Mouse (Mus musculus) ovary, postnatal 14 days (tissue): ENCODE measurements around the gene Cfd.
A peak's percentile ranks its signal among the peaks of the same experiment; 100 is the strongest.

Source experiments
- DNase-seq: peaks from one replicate; pipeline ENCODE4 v3.0.0; 2022; ENCODE audit warnings: low spot score

The Cfd gene

GRCm38 (mm10) chr10:79886054-79886453 is 4.6 kb upstream of the Cfd start, which contains the start of gene Elane:
Gene Elane (plus strand): TSS chr10:79886247.
- DNase-seq: no peak

GRCm38 (mm10) chr10:79886611-79887010 is 4.0 kb upstream of the Cfd start:
- DNase-seq: no peak

DNA sequence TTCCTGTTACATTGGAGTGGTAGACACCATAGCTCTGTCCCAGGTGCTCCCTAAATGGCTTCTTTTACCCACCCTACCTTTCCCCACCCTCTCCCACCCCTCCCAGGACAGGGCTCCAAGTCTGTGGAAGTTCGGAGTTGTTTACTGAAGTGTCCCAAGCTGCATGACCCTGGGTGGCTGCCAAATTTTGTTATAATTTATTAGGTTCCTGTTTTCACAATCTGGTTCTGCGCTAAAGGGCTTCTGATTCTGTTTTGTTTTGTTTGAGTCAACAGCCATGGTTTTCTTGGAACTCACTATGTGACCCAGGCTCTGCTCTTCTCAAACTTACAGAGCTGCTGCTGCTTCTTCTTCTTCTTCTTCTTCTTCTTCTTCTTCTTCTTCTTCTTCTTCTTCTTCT is 1.3 kb upstream of the Cfd start:
- no peak for DNase-seq

GRCm38 (mm10) chr10:79892451-79893118 is 1.9 kb downstream of the Cfd start:
- DNase-seq: peak; percentile 75

- no peak for DNase-seq
Measured at GRCm38 (mm10) chr10:79896306-79896705, 5.7 kb downstream of the Cfd start.

DNA sequence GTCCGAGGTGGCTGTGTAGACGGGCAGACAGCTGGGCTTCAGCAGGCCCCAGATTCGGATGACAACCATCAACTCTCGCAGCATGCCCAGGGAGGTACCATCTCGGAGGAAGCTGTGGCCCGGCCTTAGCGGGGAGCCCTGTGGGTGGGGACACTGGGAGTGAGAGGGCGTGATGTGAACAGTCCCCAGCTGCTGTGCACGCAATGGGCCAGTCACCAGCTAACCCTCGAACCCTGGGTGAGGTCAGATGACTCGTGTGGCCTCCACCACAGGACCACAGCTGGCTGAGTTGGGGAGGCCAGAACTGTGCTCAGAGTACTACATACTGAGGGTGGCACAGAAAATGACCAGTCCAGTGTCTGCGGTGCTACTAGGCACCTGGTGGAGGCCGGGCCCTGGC is 6.2 kb downstream of the Cfd start:
- no peak for DNase-seq

DNA sequence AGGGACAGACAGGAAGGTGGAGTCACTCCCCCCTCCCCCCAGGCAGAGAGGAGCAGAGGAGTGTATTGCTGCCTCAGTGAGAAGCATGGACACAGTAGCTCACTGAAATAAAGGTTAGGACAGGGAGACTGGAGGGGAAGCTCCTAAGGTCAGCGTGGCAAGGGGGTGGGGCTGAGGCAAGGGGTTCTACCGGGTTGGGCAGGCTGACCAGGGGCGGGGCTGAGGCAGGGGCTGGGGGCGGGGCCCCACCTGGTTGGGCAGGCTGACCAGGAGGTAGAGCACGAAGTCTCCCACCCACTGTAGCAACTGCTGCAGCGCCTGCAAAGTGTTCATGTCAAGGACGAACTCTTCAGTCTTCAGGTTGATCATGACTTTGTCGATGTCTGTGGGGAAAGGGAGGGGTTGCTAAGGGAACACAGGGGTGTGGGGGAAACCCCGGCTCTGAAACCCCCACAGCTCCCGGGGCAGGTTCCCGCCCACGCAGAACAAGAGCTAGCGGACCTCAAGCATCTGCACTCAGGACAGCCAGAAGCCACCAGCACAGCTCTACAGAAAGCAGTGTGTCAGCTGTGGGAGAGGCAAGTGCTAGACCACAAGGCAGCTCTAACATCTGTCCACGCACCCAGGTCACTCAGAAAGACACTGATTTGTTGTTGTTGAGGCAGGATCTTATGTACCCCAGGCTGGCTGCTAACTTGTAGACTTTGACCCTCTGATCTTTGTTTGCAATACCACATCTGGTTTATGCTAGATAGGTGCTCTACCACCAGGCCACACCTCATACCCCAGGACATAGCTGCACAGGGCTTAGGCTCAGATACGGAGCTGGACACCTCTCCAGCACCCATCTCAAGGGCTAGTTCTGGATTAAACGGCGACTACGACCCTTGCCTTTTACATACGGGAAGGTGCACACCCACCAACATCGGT is 6.9 kb downstream of the Cfd start:
- no peak for DNase-seq

GRCm38 (mm10) chr10:79900951-79901410 is 10.3 kb downstream of the Cfd start:
- DNase-seq: no peak

- no peak for DNase-seq
Measured at GRCm38 (mm10) chr10:79906712-79907111, 16.1 kb downstream of the Cfd start.

DNA sequence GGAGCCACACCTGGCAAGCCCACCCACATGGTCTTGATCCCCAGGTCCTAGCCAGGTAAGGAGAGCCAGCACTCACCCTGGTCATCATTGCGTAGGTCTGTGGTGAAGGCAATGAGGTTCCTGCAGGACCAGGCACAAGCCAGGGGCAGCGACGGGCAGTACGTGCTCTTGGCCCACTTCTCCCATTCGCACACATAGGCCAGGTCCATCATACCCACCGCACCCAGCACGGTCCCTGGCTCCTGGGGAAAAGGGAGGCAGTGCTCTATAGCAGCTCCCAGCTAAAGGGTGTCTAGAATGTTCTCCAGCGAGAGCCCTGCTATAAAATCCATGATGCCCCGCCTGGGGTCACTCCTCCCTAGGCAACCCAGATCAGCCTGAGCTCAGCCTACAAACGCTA is 16.8 kb downstream of the Cfd start:
- DNase-seq: no peak

- DNase-seq: peak; percentile 90
Measured at GRCm38 (mm10) chr10:79908167-79909091, 17.8 kb downstream of the Cfd start, which contains the start of gene Med16. Gene Med16 (minus strand): TSS chr10:79908923.

- DNase-seq: no peak
Measured at GRCm38 (mm10) chr10:79909092-79909922, 18.7 kb downstream of the Cfd start.

DNA sequence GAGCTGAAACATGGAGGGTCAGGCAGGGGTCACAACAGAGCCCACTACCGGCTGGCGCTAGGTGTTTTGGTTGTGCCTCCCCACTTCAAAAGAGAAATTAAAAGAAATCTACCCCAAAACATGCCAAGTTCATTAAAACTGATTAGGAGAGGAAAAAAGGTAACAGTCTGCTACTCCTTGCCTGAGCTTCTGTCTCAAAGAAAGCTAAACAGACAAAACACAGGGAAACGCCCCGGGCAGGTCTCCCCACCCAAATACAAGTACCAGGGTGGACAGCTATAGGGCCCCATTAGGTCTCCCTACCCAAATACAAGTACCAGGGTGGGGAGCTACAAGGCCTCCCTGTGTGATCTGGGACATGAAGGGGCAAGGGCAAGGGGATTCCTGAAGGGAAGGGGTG is 19.9 kb downstream of the Cfd start, which contains the start of gene Gm26602:
TSS of gene Gm26602 (plus strand) at position 301 of the 400 bp plus-strand sequence.
- no peak for DNase-seq

DNA sequence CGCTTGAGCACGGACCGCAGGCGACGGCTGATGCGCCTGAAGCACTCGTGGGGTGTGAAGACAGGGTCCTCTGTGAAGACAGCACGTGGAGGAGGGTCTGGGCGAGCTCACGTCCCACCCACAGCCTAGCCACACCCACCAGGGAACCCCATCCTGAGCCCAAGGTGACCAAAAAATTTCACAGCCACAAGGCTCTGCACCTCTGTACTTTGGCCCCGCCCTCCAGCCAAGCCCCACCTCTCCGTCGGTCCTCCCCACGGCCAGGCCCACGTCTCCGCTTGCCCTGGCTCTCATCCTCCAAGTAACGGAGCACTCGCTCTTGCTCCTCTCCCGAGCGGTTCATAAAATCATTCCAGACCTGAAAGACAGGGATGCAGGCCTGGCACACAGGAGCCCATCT is 21.8 kb downstream of the Cfd start:
- DNase-seq: no peak

GRCm38 (mm10) chr10:79914131-79914947 is 23.7 kb downstream of the Cfd start:
- no peak for DNase-seq

- DNase-seq: no peak
Measured at GRCm38 (mm10) chr10:79914948-79915596, 24.4 kb downstream of the Cfd start.

DNA sequence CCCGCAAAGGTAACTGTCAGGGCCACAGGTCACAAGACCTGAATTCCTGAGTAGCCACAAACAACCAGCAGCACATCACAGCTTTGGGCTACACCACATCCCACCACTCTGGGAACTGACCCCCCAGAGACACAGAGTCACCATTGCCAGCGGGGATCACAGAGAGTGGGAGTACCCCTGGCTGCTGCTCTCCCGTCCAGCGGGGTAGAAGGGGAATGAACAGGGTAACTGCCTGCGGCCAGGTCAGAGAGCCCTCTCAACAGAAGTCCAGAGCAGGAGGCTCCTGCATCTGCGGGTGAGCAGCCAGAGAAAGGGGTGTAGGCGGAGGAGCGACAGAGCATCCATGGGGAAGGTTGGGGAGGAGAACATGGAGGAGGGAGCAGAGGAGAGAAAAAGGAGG is 25.4 kb downstream of the Cfd start:
- no peak for DNase-seq

DNA sequence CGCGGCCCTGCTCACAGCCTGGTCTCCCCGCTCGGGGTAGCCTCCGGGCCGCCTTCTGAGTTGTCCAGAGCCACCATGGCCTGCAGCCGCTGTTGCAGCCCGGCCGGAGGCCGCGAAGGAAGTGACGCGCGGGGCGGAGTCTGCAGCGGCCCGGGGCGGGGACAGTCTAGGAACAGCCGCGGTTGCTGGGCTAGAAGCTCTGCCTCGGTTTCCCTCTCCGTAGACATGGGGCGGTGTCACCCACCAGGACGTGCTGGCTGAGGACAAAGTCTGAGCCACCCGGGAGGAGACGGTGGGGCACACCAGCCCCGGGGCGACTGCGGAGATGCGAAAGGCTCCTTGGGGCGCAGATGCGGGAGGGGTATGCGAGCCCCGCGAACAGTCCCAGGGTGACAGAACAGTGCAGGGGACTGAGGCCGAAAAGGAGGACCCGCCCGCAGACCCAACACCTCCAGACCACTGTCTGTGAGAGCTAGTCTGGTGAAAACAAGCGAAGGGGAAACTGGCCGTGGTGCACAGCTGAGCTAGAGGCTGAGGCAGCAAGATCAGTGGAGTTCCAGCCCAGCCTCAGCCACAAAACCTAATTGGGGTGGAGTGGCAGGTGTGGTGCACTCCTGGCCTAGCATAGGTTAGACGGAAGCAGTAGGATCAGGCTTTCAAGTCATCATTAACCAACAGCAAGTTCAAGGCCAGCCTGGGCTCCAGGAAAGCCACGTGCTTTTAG is 26.3 kb downstream of the Cfd start, which contains the start of gene Kiss1r:
TSS of gene Kiss1r (plus strand) at position 164 of the 724 bp plus-strand sequence.
- peak; percentile 84 for DNase-seq
